Mouse (Mus musculus) stomach, postnatal 0 days (tissue): Measurements from ENCODE around the gene Vsig10l. TPM values are rescaled to one million over a fixed set of nuclear protein-coding genes. Genes with fewer than 3 reads are reported as not detected.

ENCODE experiments used
- ATAC-seq: fragments of 200-750 bp; cut with Nextera tagmentation; 2 replicates; pipeline ENCODE4 v1.8.0; 2017; ENCODE audit not compliant: low FRiP score, low TSS enrichment
- DNase-seq: peaks from one replicate; pipeline ENCODE4 v3.0.0-alpha.2; 2016; ENCODE audit warnings: low spot score
- H3K27ac ChIP-seq: fragments of 300-500 bp; sonication (generic); replicated peaks from 2 replicates; pipeline ENCODE4 v1.5.1; 2014; ENCODE audit warnings: mild to moderate bottlenecking, control low read depth
- H3K27me3 ChIP-seq: fragments of 300-500 bp; sonication (generic); 2 replicates; pipeline ENCODE4 v1.6.1; 2014; ENCODE audit warnings: low read length; ENCODE audit not compliant: control insufficient read depth, insufficient read depth
- H3K36me3 ChIP-seq: fragments of 300-500 bp; sonication (generic); 2 replicates; pipeline ENCODE4 v1.6.1; 2014; ENCODE audit warnings: low read length, mixed read lengths; ENCODE audit not compliant: control insufficient read depth, insufficient read depth
- H3K4me1 ChIP-seq: fragments of 300-500 bp; sonication (generic); replicated peaks from 2 replicates; pipeline ENCODE4 v1.6.1; 2014; ENCODE audit warnings: antibody characterized with exemption; ENCODE audit not compliant: control insufficient read depth, insufficient read depth
- H3K4me2 ChIP-seq: fragments of 300-500 bp; sonication (generic); replicated peaks from 2 replicates; pipeline ENCODE4 v1.6.1; 2014; ENCODE audit warnings: low read depth, mild to moderate bottlenecking, control low read depth, moderate library complexity
- H3K4me3 ChIP-seq: fragments of 300-500 bp; sonication (generic); 2 replicates; pipeline ENCODE4 v1.5.1; 2014; ENCODE audit warnings: low read depth, low read length, control low read depth
- H3K9ac ChIP-seq: fragments of 300-500 bp; sonication (generic); 2 replicates; pipeline ENCODE4 v1.6.1; 2014; ENCODE audit warnings: mild to moderate bottlenecking, low read length, control low read depth, mixed read lengths
- H3K9me3 ChIP-seq: fragments of 300-500 bp; sonication (generic); 2 replicates; pipeline ENCODE4 v1.6.1; 2016; ENCODE audit warnings: low read length; ENCODE audit not compliant: control insufficient read depth
- CTCF ChIP-seq: IDR thresholded peaks from 2 replicates; pipeline ENCODE4 v1.5.1; 2016; ENCODE audit warnings: antibody characterized with exemption, low read depth, mild to moderate bottlenecking, moderate library complexity
- EP300 ChIP-seq: optimal IDR thresholded peaks from 2 replicates; pipeline ENCODE3; 2016; ENCODE audit warnings: antibody characterized with exemption
- whole genome bisulfite sequencing: fragments of 180-500 bp; shearing (Covaris S2); extraction: QIAGEN DNeasy Blood & Tissue Kit; methylation state at CpG from one replicate; pipeline ENCODE4 v1.1.7; 2014; 5-methylcytosine and 5-hydroxymethylcytosine counted together
- polyA plus RNA-seq: library from polyadenylated mRNA; unstranded; fragments of >200 nt; fragmentation: Nextera tagmentation; extraction: Ambion mirVana; gene quantifications from 2 replicates; pipeline ENCODE4 v1.2.1, GENCODE M21; 2015

The Vsig10l gene
- polyA plus RNA-seq, 1 experiment from 2014 or later: 36.1 TPM

GRCm38 (mm10) chr7:43482090-43482716 is 19.3 kb downstream of the Vsig10l start:
- ATAC-seq (no peak; the same call in 1 of the 2 replicates), DNase-seq (no peak)
- no peaks in the 10 kb centered on the region for H3K27me3 ChIP-seq
- 64% methylated on average over 8 of the region's 8 CpGs for WGBS
- no peak overlapping the region for H3K4me3 ChIP-seq
- H3K27ac ChIP-seq: no peak overlapping the region
- no peak overlapping the region for H3K9ac ChIP-seq
- H3K36me3 ChIP-seq: no peaks in the 10 kb centered on the region
- no peaks in the 10 kb centered on the region for H3K4me1 ChIP-seq
- no peaks in the 10 kb centered on the region for H3K9me3 ChIP-seq
- no peak overlapping the region for H3K4me2 ChIP-seq
- TF ChIP-seq EP300 (no peak), CTCF (no peak)

- DNase-seq (no peak), ATAC-seq (no peak)
- no peaks in the 10 kb centered on the region for H3K9me3 ChIP-seq
- H3K4me3 ChIP-seq: no peak overlapping the region
- no peak for TF ChIP-seq CTCF
- TF ChIP-seq EP300: no peak
- 7% methylated on average over 10 of the region's 10 CpGs for WGBS
- no peaks in the 10 kb centered on the region for H3K4me1 ChIP-seq
- no peak overlapping the region for H3K27ac ChIP-seq
- no peaks in the 10 kb centered on the region for H3K27me3 ChIP-seq
- H3K4me2 ChIP-seq: no peak overlapping the region
- no peak overlapping the region for H3K9ac ChIP-seq
- H3K36me3 ChIP-seq: no peaks in the 10 kb centered on the region
Measured at GRCm38 (mm10) chr7:43483236-43483635, 20.3 kb downstream of the Vsig10l start.

GRCm38 (mm10) chr7:43488646-43489045 is 25.7 kb downstream of the Vsig10l start:
- Histone ChIP-seq H3K4me3 (no peak overlapping the region), H3K9ac (no peak overlapping the region), H3K27ac (no peak overlapping the region), H3K36me3 (no peaks in the 10 kb centered on the region), H3K4me2 (no peak overlapping the region), H3K9me3 (no peaks in the 10 kb centered on the region), H3K27me3 (no peaks in the 10 kb centered on the region), H3K4me1 (no peaks in the 10 kb centered on the region)
- TF ChIP-seq EP300 (no peak), CTCF (no peak)
- no peak for DNase-seq
- 35% methylated on average over 5 of the region's 5 CpGs for WGBS
- no peak for ATAC-seq

- WGBS: 1% methylated on average over 24 of the region's 41 CpGs
- Histone ChIP-seq H3K27me3 (no peaks in the 10 kb centered on the region), H3K4me2 (peak within 1 kb of the TSS; percentile 65), H3K9ac (peak within 1 kb of the TSS; percentile 55), H3K36me3 (no peaks in the 10 kb centered on the region), H3K4me1 (no peaks in the 10 kb centered on the region), H3K9me3 (no peaks in the 10 kb centered on the region), H3K4me3 (peak within 1 kb of the TSS; percentile 41), H3K27ac (no peak within 1 kb of the TSS)
- no peak for TF ChIP-seq EP300
- TF ChIP-seq CTCF: no peak
- peak; percentile 21; the same call in 1 of the 2 replicates for ATAC-seq
- no peak for DNase-seq
Measured at GRCm38 (mm10) chr7:43489631-43490125, 26.7 kb downstream of the Vsig10l start, which contains the start of gene Iglon5. TSS of gene Iglon5 (minus strand) at chr7:43490075.

GRCm38 (mm10) chr7:43490182-43490584 is 27.2 kb downstream of the Vsig10l start:
- H3K27me3 ChIP-seq: no peaks in the 10 kb centered on the region
- peak; percentile 54 for DNase-seq
- WGBS: 0% methylated on average over 8 of the region's 13 CpGs

GRCm38 (mm10) chr7:43490861-43491260 is 27.9 kb downstream of the Vsig10l start:
- DNase-seq: no peak
- TF ChIP-seq EP300: no peak
- TF ChIP-seq CTCF: no peak
- no peaks in the 10 kb centered on the region for H3K4me1 ChIP-seq
- no peaks in the 10 kb centered on the region for H3K27me3 ChIP-seq
- H3K9ac ChIP-seq: no peak overlapping the region
- H3K36me3 ChIP-seq: no peaks in the 10 kb centered on the region
- H3K4me2 ChIP-seq: no peak overlapping the region
- 57% methylated on average over 9 of the region's 9 CpGs for WGBS
- ATAC-seq: no peak
- H3K27ac ChIP-seq: no peak overlapping the region
- no peaks in the 10 kb centered on the region for H3K9me3 ChIP-seq
- H3K4me3 ChIP-seq: no peak overlapping the region

More at GRCm38 (mm10) chr7:43490182-43490584, 27.2 kb downstream of the Vsig10l start:
- Histone ChIP-seq H3K4me1 (no peaks in the 10 kb centered on the region), H3K4me2 (peak overlapping the region; percentile 65), H3K9ac (no peak overlapping the region; the same call in 1 of the 2 replicates), H3K36me3 (no peaks in the 10 kb centered on the region), H3K4me3 (peak overlapping the region; percentile 41), H3K27ac (no peak overlapping the region), H3K9me3 (no peaks in the 10 kb centered on the region)
- peak; percentile 60; the same call in 1 of the 2 replicates for ATAC-seq
- no peak for TF ChIP-seq CTCF
- TF ChIP-seq EP300: no peak
